Mouse (Mus musculus): ENCODE results near the gene Dcaf6.
"Not testable (repeated sequence)": the region's sequence is repeated elsewhere in the genome, so short reads cannot be mapped to it uniquely, and the experiment has no call there.

The Dcaf6 gene

GRCm38 (mm10) chr1:165432883-165433282, 27.4 kb downstream of the Dcaf6 start:
- in situ Hi-C loops (cut with MboI, MseI) = no loop called here

DNA sequence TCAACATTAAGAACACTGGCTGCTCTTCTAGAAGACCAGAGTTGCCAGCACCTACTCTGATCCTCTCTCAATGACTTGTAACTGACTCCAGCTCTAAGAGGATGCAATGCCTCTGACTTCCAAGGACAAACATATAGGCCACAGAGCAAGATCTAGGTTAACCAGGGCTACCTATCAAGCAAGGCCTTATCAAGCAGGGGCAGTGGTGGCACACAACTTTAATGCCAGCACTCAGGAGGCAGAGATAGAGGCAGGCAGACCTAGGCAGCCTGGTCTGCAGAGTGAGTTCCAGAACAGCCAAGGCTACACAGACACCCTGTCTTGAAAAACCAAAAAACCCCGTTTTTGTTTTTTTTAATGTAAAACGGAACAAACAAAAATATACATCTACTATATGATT, 34.0 kb downstream of the Dcaf6 start:
- in situ Hi-C loops (cut with MboI, MseI) = no loop called here

DNA sequence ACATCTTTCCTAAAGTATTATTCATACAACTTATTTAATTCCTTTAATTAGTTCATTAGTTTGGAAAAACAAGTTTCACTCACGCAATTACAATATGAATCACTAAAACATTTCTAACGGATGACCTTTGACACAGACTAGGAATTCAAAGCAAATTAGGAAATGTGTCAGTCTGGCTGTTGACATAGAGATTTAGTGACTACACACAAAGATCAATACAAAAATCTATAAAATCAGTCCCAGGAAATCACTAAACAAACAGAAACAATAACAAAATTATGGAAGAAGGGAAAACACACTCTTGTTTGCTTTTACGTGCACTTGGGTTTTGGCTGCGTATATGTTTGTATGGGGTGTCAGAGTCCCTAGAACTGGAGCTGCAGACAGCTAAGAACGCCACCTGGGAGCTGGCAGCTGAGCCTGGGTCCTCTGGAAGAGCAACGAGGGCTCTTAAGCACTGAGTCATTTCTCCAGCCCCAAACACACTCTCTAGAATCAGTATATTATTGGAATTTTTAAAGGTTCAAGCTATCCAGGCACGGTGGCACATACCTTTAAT, 38.8 kb downstream of the Dcaf6 start:
- in situ Hi-C loops (cut with MboI, MseI) = no loop called here

DNA sequence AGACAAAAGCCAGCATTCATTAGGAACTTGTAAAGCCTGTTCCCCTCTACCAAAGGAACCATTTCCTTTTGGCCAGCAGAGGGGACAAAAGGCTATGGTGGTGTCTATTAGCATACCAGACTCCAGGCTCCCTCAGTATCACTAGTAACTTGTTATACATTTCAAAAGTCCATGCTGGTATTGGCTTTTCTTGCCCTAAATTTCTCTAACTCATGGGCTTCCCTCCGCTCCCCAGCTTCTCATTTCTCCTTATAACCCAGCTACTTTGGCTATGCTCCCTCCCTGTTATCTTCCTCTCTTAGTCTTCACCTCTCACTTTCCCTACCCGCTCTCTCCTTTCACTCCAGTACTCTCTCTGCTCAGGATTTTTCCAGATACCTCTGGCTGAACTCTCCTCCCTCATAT, 63.9 kb downstream of the Dcaf6 start:
- in situ Hi-C loops (cut with MboI, MseI) = no loop called here

DNA sequence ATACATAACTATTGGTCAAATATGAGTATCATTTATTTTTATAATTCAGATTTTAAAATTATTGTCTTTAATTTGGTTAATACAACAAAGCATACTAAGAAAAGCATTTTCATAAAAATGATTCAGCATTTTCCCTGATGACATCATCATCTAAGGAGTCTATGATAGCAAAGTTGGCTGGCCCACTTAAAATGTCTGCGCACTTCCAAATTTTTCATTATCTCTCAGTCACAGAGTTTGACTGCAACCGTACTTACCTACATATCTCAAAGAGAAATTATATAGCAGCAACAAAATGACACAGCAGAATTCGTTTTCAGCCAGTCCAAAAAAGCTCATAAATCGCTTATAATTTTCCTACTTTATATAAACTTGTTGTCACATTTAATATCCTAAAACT, 64.3 kb downstream of the Dcaf6 start:
- in situ Hi-C loops (cut with MboI, MseI) = no loop called here

DNA sequence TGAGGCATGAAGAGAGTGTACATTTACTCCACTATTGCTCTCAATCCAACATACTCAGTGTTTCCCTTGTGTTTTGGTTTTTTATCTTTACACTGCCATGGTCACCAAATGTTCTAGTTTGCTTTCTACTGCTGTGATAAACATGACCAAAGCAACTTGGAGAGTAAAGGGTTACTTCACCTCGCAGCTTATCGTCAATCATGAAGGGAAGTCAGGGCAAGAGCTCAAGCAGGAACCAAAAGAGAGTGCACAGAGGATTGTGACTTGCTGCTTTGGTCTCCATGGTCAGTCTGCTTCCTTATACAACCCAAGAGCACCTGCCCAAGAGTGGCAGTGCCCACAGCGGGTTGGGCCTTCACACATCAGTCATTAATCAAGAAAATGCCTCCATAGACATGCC, 65.4 kb downstream of the Dcaf6 start:
- in situ Hi-C loops (cut with MboI, MseI) = no loop called here

DNA sequence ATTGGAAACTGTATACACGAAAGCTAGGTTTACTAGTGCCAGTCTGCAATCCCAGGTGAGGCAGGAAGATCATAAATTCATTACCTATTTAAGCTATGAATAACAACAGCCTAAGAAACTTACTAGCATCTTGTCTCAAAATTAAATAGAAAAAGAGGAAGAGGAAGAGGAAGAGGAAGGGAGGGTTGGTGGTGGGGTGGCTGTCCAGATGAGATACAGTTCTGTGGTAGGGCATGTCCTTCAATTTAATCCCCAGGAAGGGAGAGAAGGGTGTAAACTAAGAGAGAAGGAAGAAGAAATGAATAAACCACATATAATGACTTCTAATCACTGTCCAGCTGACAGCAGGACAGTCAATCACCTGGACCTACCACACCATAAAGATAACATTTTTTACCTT, 67.2 kb downstream of the Dcaf6 start:
- in situ Hi-C loops (cut with MboI, MseI) = no loop called here

GRCm38 (mm10) chr1:165388716-165389115, 71.6 kb downstream of the Dcaf6 start:
- in situ Hi-C loops (cut with MboI, MseI) = no loop called here

GRCm38 (mm10) chr1:165386525-165386923, 73.8 kb downstream of the Dcaf6 start:
- in situ Hi-C loops (cut with MboI, MseI) = no loop called here

GRCm38 (mm10) chr1:165385810-165386524, 74.3 kb downstream of the Dcaf6 start:
- in situ Hi-C loops (cut with MboI, MseI) = no loop called here

- in situ Hi-C loops (cut with MboI, MseI) = no loop called here
Observed at GRCm38 (mm10) chr1:165373839-165374238, 86.4 kb downstream of the Dcaf6 start.

GRCm38 (mm10) chr1:165370990-165371389, 89.3 kb downstream of the Dcaf6 start:
- in situ Hi-C loops (cut with MboI, MseI) = no loop called here

DNA sequence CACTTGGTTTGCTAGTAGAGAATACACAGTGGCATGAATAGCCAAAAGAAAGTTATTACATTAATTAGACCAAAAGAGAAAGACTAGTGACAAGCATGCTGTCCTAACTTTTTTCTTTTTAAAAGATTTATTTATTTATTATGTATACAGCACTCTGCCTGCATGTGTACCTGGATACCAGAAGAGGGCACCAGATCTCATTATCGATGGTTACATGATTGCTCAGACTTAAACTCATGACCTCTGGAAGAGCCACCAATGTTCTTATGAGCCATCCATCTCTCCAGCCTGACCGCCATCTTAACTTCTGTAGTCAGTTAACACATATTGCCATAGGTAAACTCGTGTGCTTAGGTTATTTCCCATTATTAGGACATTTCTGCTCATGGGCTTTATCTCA, 95.2 kb downstream of the Dcaf6 start:
- in situ Hi-C loops (cut with MboI, MseI) = no loop called here

- in situ Hi-C loops (cut with MboI, MseI) = no loop called here
Observed at GRCm38 (mm10) chr1:165363271-165363670, 97.0 kb downstream of the Dcaf6 start.

DNA sequence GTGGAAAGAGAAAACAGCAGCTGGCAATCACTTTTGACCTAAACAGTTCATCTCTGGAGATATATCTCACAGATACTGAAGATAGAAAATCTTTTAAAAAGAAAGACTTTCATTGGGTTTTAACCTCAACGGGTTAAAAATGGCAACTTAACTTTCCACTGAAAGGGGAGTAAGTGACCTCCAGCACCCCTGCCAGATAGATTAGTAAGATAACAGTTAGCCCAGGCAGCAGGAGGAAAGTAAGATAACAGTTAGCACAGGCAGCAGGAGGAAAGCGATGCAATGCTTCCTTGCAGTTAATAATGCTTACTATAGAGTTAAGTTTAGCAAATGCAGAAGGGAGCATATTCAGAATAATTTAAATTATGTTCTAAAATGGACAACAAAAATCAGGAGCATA, 103.9 kb downstream of the Dcaf6 start:
- in situ Hi-C loops (cut with MboI, MseI) = no loop called here

DNA sequence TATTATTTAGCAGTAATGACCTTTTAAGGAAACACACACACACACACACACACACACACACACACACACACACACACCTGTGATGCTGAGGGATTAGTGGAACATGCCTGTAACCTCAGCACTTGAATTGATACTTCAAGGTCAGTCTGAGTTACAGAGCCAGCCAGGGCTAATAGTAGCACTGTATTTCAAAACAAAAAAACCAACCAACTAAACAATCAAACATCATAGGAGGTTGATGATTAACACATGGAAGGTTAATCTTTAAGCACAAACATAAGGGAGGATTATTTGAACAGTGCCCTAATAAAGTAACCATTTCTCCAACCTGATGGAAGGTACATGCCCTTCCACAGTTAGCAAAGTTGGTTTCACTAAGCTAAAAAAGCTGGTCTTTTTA, 111.6 kb downstream of the Dcaf6 start:
- in situ Hi-C loops (cut with MboI, MseI) = no loop called here

DNA sequence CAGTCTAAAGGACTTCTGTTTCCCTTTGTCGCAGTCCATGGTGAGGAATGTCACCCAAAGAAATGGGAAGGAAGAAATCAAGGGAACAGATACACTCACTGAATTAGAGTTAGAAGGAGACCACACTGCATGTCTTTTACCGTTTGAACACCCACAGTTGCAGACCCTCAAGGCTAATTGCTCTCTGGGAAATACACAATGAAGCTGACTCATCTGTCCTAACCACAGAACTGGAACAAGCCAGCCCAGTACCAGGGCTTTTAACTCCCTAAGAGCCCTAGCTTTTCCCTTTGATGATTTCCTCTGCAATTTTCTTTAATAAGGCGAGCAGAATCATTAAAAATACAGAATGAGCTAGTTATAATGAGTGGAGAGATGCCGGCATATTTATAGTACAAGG, 115.8 kb downstream of the Dcaf6 start:
- in situ Hi-C loops (cut with MboI, MseI) = no loop called here

DNA sequence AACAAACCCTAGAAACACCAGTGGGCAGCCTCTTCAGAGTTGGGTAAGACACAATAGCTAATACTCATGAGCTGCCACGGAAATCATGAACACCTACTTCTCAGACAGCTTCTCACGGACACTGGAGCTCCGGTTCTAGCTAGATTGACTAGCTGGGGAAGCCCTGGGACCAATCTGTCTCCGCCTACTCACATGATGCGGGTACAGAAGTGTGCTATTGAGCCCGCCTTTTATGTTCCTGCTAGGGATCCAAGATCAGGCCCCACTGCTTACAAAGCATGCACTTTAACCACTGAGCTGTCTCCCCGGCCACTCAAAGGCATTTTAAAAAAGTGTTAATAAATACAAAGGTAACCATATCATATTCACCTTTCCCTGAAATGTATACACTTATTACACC, 118.1 kb downstream of the Dcaf6 start:
- in situ Hi-C loops (cut with MboI, MseI) = no loop called here

DNA sequence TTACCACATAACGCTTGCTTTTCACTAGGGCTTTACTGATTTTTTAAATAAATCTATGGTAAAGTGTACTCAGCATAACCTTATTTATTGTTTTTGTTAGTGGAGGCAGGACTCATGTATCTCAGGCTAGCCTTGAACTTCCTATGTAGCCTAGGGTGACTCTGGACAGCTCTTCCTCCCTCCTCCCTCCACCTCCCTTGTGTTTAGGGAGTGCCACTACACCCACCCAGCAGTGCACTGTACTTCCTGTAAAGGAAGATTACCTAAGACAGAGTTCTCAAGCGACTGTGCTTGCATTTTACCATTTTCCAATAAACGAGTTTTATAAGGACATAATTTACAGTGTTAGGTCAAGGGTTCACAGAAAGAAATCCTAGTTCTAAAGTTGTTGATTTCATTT, 127.5 kb downstream of the Dcaf6 start:
- in situ Hi-C loops (cut with MboI, MseI) = no loop called here

DNA sequence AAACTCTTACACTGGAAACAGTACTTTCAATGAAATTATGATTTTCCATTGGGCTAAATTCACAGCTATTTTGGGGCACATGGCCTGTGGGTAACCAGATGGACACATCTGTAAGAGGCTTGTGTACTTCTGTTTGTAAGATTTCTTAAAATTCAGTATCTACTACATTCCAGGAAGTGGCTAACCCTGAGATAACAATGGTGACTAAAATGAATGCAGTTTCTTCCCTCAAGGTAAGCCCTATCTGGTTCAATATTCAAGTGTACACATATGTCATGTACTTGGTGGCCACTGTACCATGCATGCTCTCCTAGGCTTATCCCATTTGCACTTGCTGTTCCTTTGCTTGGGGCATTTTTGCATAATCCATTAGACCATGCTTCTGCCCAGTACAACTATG, 129.4 kb downstream of the Dcaf6 start:
- in situ Hi-C loops (cut with MboI, MseI) = no loop called here

DNA sequence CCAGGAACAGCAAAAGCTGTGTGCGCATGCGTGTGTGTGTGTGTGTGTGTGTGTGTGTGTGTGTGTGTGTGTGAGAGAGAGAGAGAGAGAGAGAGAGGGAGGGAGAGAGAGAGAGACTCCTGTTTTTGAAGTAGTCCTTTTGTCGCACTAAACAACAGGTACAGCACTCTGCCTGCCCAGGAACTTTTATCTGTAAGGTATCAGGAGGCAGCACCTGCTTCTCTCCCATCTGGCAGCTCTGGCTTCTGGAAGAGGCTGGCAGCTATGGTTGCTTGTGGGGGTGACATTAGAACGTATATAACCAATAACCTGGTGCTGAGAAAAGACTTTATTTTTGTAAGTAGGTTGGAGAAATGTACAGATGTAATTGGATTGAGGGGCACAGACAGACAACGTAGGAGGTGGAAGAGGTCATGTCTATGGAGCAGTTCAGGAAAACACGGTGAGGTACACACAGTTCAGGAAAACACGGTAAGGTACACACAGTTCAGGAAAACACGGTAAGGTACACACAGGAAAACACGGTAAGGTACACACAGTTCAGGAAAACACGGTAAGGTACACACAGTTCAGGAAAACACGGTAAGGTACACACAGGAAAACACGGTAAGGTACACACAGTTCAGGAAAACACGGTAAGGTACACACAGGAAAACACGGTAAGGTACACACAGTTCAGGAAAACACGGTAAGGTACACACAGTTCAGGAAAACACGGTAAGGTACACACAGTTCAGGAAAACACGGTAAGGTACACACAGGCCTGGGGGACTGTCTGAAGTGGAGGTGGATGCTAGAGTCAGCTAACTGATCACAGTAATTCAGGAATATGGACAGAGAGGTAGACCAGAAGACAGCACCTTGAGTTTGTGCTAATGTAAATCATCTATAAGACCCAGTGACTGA, 131.6 kb downstream of the Dcaf6 start:
- in situ Hi-C loops (cut with MboI, MseI) = not testable (repeated sequence)

GRCm38 (mm10) chr1:165327831-165328230, 132.4 kb downstream of the Dcaf6 start:
- in situ Hi-C loops (cut with MboI, MseI) = no loop called here

DNA sequence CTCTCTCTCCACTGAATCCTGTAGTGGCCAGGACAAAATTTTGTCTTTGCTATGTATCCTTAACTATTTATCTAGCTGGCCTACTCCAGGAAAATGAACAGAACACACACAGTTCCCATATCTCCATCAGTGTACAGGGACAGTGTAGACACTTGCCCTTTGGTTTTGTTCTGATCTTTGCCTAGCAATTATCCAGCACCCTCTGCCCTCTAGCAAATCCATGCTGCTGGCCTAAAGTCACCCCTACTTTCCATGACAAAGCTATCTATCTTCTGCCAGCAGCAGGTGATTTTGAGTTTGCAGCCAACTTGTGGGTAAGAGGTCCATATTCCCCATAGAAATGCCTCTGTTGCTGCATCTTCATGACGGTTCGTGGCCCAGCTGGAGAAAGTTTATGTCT, 132.9 kb downstream of the Dcaf6 start:
- in situ Hi-C loops (cut with MboI, MseI) = no loop called here
